Mouse (Mus musculus) left cerebral cortex, adult 8-10 months (tissue): ENCODE data around the gene 1700003E16Rik. TPM values are rescaled to one million over a fixed set of nuclear protein-coding genes. Genes with fewer than 3 reads are reported as not detected.
"Not testable (repeated sequence)": the region's sequence is repeated elsewhere in the genome, so short reads cannot be mapped to it uniquely, and the experiment has no call there.

Source experiments
- DNase-seq, 2 experiments: peaks; one replicate each; pipeline ENCODE4 v3.0.0; 2022; ENCODE audit warnings: low spot score in 2 of 2
- total RNA-seq, 4 experiments: library from RNA; stranded (reverse); gene quantifications; 2 replicates each; pipeline ENCODE4 v1.2.4; 2022

Gene 1700003E16Rik
- total RNA-seq, 4 experiments from 2014 or later: 26.4 to 29.4 (median 28.3) TPM

DNA sequence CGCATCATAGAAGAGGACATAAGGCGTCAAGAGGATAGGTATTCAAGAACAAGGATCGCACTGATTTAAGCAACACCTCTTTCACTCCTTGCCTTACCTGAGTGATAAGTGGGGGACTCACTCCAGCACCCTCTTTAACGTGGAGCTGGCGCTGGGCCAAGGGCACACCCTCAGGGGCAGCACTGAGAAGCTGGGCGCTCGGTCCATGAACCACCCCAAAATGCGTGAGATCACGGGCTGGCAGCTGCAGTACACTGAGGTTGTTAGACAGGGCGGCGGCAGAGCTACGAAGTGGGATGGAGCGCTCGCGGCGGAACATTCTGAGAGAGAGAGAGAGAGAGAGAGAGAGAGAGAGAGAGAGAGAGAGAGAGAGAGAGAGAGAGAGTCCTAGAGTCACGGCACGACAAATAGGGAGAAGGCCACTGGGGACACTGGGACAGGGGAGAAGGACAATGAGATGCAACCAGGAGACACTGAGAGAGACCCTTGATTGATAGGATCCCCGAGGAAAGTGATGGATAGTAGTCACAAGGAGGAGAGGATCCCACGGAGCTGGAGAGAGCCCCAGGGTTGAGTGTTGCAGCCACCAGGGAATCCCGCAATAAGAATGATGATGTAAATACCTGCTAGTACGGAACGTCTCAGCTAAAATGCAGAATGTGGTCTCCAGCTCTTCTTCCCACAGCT is 509 bp upstream of the 1700003E16Rik start:
- DNase-seq: no peak

DNA sequence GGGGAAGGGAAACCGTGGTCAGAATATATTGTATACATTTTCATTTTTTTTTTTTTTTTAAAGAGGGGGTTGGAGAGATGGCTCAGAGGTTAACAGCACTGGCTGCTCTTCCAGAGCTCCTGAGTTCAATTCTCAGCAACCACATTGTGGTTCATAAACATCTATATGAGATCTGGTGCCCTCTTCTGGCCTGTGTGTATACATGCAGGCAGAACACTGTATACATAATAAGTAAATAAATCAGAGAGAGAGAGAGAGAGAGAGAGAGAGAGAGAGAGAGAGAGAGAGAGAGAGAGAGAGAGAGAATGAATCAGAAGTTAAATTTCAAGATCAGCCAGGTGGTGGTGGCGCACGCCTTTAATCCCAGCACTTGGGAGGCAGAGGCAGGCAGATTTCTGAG is 3.3 kb downstream of the 1700003E16Rik start:
- not testable (repeated sequence) for DNase-seq

GRCm38 (mm10) chr6:83161442-83161841 is 5.2 kb downstream of the 1700003E16Rik start:
- DNase-seq: no peak

- DNase-seq: no peak
These were observed 5.9 kb downstream of the 1700003E16Rik start for GRCm38 (mm10) chr6:83161921-83162641.

- DNase-seq: no peak
These were observed 6.5 kb downstream of the 1700003E16Rik start for GRCm38 (mm10) chr6:83162701-83163100.

DNA sequence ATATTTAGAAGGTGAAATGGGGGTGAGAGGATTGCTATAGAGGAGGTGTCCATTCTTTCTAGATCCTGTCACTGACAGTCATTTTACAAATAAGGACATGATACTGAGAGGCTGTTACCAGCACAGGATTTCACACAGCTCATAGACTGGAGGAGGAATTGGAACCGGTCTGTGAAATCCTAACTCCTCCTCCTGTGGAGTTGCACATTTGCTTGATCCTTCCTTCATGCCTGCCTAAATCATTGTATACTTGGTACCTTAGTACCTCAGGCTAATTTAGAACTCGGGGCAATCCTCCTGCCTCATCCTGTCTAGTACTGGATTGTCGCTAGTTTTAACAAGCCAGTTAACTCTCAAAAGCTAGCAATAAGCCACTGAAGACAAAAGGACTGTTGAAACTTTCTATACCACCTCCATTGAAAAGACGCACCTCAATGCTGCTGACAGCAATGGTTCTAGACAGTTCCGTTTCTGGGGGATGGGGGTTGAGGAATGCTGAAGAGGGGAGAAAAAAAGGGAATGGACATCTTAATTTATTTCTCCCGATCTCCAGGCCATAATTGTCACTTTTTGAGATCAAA is 8.9 kb downstream of the 1700003E16Rik start:
- no peak for DNase-seq

GRCm38 (mm10) chr6:83165607-83166242 is 9.5 kb downstream of the 1700003E16Rik start, which contains the start of gene Dctn1:
TSS of gene Dctn1 (plus strand) at chr6:83165920.
- peak; percentile 88 to 90 for DNase-seq

GRCm38 (mm10) chr6:83166243-83166630 is 10.0 kb downstream of the 1700003E16Rik start:
- no peak for DNase-seq

- DNase-seq: no peak
These were observed 13.7 kb downstream of the 1700003E16Rik start for GRCm38 (mm10) chr6:83169872-83170271.

GRCm38 (mm10) chr6:83171063-83171462 is 14.9 kb downstream of the 1700003E16Rik start:
- DNase-seq: no peak

DNA sequence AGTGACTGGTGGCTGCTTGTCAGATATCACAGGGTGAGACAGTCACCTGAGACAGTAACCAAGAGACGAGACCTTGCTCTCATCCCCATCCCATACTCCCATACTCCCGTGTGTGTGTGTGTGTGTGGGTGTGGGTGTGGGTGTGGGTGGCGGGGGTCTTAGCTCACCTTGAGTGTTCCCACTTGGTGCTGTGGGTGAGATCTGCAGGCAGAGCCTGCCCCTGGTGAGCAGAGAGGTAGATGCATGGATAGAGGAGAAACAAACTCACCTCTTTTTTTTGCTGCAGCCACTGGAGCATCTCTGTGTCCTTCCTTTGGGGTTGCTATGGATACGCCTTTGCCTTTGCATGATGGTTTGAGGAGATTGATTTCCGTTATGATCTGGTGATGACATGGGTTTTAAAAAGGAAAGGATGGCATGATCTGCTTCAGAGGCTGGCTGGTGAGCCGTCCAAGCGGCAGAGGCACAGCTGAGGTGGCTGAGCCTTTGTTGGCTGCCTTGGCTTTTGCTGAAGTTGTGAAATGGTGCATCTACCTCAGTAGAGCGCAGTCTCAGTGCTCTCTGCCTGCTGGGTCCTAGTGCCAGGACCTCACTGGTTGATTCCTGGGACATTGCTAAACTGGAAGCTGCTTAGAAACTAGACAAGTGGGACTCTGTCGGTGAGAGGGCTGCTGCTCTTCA is 16.2 kb downstream of the 1700003E16Rik start:
- peak; percentile 54 to 60 for DNase-seq

GRCm38 (mm10) chr6:83175996-83176395 is 19.8 kb downstream of the 1700003E16Rik start:
- DNase-seq: no peak

GRCm38 (mm10) chr6:83179390-83180117 is 23.4 kb downstream of the 1700003E16Rik start:
- peak in 1 of 2 experiments; percentile 58 for DNase-seq

DNA sequence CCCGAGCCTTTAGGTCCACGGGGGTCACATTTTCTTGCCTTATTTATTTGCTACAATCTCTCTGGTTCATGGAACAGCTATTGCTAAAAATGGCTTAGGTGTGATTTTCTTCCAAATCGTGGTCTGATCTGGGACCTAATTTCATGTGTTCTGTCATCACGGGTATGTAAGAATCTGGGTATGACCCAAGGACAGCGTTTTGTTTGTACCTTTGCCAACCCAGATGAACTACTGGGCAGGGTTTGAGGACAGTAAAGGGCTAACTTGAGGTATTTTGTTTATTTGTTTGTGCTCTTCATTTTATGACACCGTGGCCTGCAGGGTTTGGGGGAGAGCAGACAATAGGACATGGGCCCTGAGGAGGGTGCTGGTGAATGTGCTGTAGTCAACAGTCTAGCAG is 24.4 kb downstream of the 1700003E16Rik start:
- no peak for DNase-seq

- no peak for DNase-seq
These were observed 28.7 kb downstream of the 1700003E16Rik start for GRCm38 (mm10) chr6:83184858-83185435.

DNA sequence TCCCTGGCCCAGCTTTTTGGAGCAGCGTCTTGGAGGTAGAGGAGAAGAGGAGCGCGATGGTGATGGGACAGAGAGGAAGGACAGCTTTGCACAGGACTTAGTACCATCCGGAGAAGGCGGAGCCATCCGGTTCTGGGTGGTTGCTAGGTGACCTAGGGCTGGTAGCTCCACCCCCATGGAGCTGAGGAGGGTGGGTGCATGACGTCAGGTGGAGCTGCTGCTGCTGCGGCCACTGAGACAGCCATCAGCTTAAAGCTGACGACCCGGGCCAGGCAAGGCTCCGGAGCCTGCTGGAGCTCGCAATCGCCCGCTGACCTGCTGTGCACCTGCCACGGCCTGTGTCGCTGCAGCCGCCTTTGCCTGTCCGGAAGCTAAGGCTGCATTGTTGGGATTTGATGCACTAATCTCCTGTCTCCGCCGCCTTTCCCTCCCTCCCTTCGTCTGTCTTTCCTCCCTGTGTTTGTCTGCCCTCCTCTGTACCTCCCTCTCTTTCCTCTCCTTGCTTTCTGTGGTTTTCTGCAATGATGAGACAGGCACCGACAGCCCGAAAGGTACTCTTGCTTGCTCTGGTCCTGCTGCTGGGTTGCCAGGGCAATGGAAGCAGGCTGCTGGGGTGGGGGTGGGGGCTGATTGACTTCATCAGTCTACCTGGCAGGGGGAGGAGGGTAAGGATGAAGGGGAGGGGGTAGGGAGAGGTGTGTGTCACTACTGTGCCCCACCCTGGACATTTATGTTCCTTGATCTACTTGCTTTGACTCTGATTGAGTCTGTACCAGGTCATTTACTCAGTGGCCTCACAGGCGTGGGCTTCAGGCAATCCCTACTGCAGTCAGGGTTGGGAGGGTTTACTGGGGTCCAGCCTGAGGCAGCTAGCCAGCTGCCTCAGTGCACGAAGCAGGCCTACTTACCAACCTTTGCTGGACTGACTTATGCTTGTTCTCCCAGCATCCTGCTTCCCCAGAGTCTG is 30.0 kb downstream of the 1700003E16Rik start:
- peak; percentile 74 to 94 for DNase-seq

DNA sequence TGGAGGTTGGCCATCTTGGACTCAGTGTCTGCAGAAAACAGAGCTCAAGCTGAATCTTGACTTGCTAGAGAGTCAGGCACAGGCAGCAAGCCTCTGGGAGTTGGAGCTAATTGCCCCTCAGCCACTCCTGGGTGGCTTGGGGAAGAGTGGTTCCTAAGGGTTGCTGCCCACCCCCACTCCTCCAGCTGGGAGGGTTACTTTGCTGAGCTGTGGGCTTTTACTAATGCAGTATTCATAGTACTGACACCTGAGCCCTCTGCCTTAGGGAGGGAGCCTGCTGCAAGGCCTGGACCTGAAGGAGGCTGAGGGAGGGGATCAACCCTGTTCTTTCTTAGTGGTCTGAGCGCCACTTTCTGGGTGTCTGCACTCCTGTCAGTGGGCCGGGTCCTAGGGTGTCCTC is 30.7 kb downstream of the 1700003E16Rik start:
- no peak for DNase-seq

DNA sequence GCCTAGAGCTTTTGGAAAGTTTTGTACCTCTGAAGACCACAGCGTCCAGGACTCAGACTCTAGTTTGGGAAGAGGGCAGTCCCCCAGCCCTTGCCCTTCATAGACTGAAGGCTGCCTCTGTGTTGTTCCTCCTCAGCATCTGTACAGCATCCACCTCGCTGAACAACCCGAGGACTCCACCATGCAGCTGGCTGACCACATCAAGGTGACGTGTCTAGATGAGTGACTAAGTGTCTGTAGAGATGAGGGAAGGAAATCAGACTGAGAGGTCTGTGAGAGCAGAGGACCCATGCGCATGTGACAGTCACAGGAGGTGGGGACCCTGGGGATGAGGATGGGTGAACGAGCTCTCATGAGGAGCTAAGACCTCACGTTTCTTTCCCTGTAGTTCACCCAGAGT is 37.4 kb downstream of the 1700003E16Rik start:
- DNase-seq: no peak
